Mouse (Mus musculus) naive thymus-derived CD4-positive, alpha-beta T cell, adult 2 months (primary cell): Measurements from ENCODE around the gene Sfrp4.

ENCODE experiments used
- DNase-seq: peaks from one replicate; pipeline ENCODE4 v3.0.0-alpha.2; 2011; ENCODE audit warnings: low read depth

The Sfrp4 gene

DNA sequence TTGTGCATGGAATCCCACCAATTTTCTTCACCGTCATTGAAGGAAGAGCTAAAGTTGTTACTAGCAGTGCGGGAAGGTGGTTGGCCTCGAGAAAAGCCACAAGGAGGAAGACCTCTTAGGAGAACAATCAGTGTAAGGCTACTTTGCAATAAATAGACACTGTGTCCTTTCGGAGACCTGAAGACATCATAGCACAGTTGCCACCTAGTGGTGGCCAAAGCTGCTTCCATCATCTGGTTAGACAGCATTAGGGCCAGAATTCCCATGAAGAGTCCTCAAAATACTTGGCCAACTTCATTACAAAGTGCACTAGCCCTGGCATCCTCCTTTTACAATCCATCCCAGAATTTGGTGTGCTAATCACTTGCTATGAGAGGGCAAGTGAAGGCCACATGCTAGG lies 13.2 kb downstream of the Sfrp4 start:
- DNase-seq: no peak

DNA sequence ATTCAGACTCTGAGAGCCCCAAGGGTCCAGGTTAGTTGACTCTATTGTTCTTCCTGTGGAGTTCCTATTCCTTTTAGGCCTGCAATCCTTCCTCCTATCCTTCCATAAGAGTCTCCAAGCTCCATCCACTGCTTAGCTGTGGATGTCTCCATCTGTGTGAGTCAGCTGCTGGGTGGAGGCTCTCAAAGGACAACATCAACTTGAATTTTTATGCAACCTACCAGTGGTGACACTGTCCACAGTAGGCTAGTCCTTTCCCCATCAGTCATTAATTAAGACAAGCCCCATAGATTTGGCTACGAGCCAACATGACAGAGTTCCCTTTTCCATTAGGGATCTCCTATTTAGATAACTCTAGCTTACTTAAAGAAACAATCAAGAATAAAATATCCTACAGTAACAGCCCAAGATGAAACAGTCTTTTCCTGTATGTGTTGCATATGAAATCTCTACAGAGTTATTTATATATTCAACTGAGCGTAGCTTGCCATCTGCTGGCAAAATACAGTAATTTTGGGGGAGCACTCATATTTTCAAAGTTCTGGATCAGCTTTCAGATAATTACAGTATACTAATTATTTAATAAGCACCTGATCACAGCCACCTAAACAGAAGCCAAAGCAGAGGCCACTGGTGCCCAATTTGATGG lies 17.4 kb downstream of the Sfrp4 start:
- DNase-seq: no peak

DNA sequence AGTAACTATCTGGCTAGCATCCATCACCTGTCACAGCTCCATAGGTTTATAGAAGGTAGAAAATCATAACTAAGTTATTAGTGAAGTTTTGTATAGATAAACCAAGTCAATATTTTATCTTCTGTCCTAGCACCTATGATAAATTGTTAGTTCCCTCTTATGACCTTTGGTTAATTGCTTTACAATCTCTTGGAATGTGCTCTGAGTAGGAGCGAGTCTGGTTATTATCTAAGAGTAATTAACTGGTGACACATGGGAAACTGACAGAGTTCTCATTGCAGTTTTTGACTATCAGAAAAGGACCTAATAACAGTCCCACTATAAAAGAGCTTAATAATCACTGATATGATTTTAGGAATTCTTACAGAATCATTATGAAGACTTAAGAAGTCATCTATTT lies 20.6 kb downstream of the Sfrp4 start:
- DNase-seq: no peak

DNA sequence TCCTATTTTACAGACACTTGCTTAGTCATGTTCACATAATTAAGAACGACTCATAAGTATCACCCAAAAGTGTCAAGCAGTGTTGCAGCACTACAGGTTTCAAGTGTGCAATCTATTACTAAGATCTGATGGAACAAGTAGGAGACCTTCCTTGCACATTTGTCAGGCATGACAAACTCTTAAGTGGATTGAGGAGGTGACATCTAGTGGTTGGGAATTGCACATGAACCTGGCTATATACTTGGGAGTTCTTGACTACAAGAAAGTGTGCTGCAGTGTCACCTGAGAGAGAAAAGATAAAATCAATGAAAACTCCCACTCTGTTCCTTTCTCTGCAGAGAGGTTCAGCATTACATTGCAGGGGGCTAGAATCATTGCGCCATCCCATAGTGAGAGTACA lies 21.3 kb downstream of the Sfrp4 start:
- DNase-seq: no peak

DNA sequence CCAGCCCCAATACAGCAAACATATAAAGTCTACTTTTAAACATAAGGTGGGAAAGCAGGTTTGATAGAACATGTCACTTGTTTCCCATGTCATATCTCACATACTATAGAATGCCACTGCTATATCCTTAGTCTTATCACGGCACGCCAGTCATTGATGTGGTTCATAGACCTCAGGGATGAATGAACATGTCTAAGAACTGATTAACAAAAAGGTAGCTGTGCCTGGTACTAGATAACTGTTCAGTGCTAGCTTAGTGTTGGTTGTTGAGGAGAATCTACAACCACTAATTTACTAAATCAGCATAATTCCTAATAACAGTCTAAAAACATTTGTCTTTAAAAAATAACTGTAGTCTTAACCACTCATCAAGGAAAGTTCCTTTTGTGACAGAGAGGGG lies 26.9 kb downstream of the Sfrp4 start:
- DNase-seq: no peak

DNA sequence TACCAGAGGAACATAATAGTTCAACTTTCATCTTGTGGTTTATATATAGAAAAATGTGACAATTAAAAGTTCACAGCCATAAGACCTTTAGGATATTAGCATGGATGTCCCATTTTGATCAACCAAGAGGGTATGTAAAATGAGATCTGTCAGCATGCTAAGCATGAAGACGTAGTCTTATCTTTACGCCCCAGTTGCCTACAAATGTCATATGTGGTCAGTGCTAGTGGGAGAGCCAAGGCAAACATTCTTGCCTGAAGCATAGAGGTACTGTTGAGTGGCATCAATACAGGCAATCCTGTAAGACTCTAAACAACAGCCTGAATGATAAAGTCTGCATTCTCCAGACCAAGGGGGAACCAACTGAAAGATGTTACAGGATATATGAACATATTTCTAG lies 29.5 kb downstream of the Sfrp4 start:
- DNase-seq: no peak

DNA sequence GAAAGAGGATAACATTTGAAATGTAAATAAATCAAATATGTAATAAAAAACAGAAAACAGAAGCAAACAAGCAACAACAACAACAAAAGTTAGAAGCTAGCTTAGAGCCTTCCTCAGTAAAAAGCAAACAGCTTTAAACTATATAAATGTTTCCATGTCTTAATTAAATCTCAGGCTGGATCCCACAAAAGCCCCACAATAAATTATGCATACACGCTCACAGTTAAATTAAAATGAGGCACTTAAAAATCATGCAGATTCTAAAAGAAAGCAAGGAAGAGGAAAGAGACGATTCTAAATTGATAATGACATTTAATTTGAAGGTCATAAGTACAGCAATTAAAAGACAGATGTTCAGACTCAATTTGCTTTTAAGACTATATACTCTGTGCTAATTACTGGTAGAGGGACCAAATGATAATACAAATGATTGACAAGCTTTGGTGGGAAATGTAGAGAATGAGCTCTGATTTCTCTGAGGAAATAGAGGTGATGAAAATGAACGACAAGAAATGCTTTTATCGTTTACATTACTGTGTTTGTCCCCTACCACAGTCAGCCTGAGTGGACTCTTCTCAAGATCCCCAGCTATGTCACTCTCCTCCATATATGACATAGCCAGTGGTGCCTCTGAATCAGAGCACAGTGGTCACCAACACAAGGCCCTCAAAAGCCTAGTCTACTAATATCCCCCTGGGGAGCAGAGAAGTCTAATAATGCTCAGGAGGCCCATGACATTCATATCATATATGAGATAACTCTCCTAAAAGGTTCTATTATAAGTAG lies 45.6 kb downstream of the Sfrp4 start:
- no peak for DNase-seq

DNA sequence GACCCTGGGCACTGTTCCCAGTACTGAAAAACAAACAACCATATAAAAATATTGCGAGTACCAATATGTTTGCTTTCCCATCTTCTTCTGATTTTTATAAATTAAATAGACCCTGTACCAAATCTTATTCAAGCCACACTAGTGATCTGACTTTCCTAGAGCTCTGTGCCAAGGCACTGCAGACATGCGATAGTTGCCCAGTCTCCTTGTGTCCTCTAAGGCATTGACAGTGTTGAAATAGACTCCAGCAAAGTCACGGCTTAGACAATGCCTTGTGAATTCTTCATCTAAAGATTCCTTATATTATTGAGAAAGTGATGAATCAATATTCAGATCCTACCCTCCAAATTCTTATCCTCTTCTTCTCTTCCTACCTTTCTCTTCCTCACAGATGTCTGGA lies 51.1 kb downstream of the Sfrp4 start:
- DNase-seq: no peak

DNA sequence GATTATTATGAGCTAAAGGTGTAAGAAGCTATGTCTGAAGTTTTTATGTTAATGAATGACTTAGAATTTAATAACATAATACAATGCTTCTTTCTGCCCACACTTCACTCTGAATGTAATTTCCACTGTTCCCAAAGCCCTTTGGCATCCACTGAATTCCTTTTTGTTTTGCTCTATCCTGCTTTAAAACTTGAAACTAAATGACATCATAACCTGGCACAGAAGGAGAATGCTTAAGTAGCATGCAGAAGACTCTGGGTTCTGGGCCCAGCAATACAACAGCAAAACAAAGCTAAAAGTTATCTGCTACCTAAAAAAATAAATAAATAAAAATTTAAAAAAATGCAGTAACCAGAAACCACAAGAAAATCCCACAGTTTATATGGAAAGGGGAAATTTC lies 51.7 kb downstream of the Sfrp4 start:
- no peak for DNase-seq
